Mouse (Mus musculus) small intestine, adult 2 months (tissue): ENCODE results near the gene Gm20388.

Experiments
- CTCF ChIP-seq: fragments of 200-500 bp; IDR thresholded peaks from 2 replicates; pipeline ENCODE4 v1.5.1; 2012; ENCODE audit warnings: low read depth, mild to moderate bottlenecking, control low read depth, inconsistent platforms, low read length, moderate library complexity, mixed read lengths; ENCODE audit not compliant: insufficient replicate concordance, insufficient read length; ENCODE audit errors: extremely low read depth
- POLR2A ChIP-seq: fragments of 200-500 bp; IDR thresholded peaks from 2 replicates; pipeline ENCODE4 v1.6.1; 2012; ENCODE audit warnings: low read depth, mild to moderate bottlenecking, control low read depth, inconsistent platforms, low read length, moderate library complexity

DNA sequence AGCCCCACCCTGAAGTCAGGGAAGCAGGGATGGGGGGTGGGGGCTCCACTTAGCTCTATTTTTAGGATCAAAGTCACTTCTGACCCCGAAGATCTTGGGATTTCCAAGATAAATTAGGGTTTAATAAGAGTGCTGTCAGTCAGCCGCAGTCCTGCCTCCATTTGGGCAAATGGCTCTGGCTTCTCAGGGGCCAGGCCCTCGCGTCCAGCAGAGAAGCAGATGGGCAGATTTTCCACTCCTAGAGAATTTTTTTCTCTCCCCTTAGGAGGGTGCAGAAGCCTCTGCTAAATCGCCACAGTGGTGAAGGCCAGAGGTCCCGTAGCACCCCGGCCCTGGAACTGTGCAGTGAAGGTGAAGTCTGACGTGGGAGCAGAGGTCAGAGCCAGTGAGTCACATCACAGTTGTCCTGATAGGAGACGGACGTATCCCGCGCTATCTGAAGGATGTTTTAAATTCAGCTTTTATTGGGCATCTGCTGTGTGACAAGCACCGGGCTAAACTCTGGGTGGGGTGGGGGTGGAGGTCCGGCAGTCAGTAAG is 1345.2 kb downstream of the Gm20388 start:
- TF ChIP-seq POLR2A (no peak), CTCF (no peak)
